In genomic region chr9:102689406-102689939, GRCm38 (mm10) we compare ENCODE assay signal across 8 mouse cellular contexts. TPM values are rescaled to one million over a fixed set of nuclear protein-coding genes. Genes with fewer than 3 reads are reported as not detected.
DNase-seq lines count a peak whose midpoint lies in the region; ATAC-seq and TF ChIP-seq lines count a peak whose summit lies in the region.

No protein-coding gene starts in this region.

- H3K27ac ChIP-seq in hindbrain, embryonic 10.5 days, result peak overlapping the region; percentile 93
- peak overlapping the region; percentile 66 for H3K27ac ChIP-seq in lung, embryonic 14.5 days (ENCODE audit: low read depth)

- peak overlapping the region; percentile 59 for H3K9ac ChIP-seq in lung, embryonic 14.5 days

- DNase-seq in embryo, embryonic 10 days (ENCODE audit: low spot score), result peak; percentile 46
- no peak for DNase-seq in embryo, embryonic 9.5 days (ENCODE audit: extremely low spot score)
- peak; percentile 47 for DNase-seq in WW6 (ENCODE audit: low read depth, low spot score)
- no peak for DNase-seq in hindbrain, embryonic 10.5 days (ENCODE audit: low spot score)
- DNase-seq in lung, embryonic 14.5 days, result peak; percentile 55
- no peak for DNase-seq in urinary bladder, adult 2 months (ENCODE audit: low spot score)
- no peak for DNase-seq in thymus, adult 18-20 months

- H3K36me3 ChIP-seq in hindbrain, embryonic 10.5 days, result no peaks in the 10 kb centered on the region
- H3K36me3 ChIP-seq in lung, embryonic 14.5 days (ENCODE audit: insufficient read depth), result no peaks in the 10 kb centered on the region

- no peak for TF ChIP-seq CTCF in lung, embryonic 14.5 days (IDR thresholded peaks at IDR 0.05; ENCODE audit: low read depth)

- H3K9me3 ChIP-seq in hindbrain, embryonic 10.5 days, result no peaks in the 10 kb centered on the region
- H3K9me3 ChIP-seq in lung, embryonic 14.5 days (ENCODE audit: low read depth, low read length), result no peaks in the 10 kb centered on the region

- WGBS in hindbrain, embryonic 10.5 days, result 2% methylated on average over 13 of the region's 13 CpGs
- 5% methylated on average over 13 of the region's 13 CpGs for WGBS in lung, embryonic 14.5 days

- peaks cover 57% of the 10 kb centered on the region for H3K4me1 ChIP-seq in hindbrain, embryonic 10.5 days (replicated peaks)
- peaks cover 17% of the 10 kb centered on the region for H3K4me1 ChIP-seq in lung, embryonic 14.5 days (ENCODE audit: insufficient read depth)

- H3K4me2 ChIP-seq in lung, embryonic 14.5 days, result peak overlapping the region; percentile 97

- peak overlapping the region; percentile 62 for H3K4me3 ChIP-seq in hindbrain, embryonic 10.5 days
- H3K4me3 ChIP-seq in lung, embryonic 14.5 days (ENCODE audit: low read depth, low read length), result peak overlapping the region; percentile 52

- peak; percentile 60; the same call in 1 of the 2 replicates for ATAC-seq in lung, embryonic 14.5 days (ENCODE audit: insufficient read depth)
- ATAC-seq in activated CD4-positive, CD25-positive, alpha-beta regulatory T cell, adult 4 months, result no peak

- peaks cover 55% of the 10 kb centered on the region for H3K27me3 ChIP-seq in hindbrain, embryonic 10.5 days (ENCODE audit: insufficient read depth, poor library complexity, severe bottlenecking)
- no peaks in the 10 kb centered on the region for H3K27me3 ChIP-seq in lung, embryonic 14.5 days (ENCODE audit: insufficient read depth, low read length)

RNA-seq across cellular contexts. Expression of gene Amotl2, which starts 27.0 kb away (rescaled TPM):
- 67.6 and 70.1 TPM in 2 replicates for polyA plus RNA-seq in hindbrain, embryonic 10.5 days (2016; fragmentation: Nextera tagmentation; extraction: Ambion mirVana)
- 40.3 and 49.4 TPM in 2 replicates for polyA plus RNA-seq in lung, embryonic 14.5 days (2014; fragmentation: Nextera tagmentation; extraction: Ambion mirVana)
- 51.0 and 52.2 TPM in 2 replicates for polyA plus RNA-seq in urinary bladder, adult 2 months (2012; rRNA removed)
- polyA plus RNA-seq in activated CD4-positive, CD25-positive, alpha-beta regulatory T cell, adult 4 months (2017; shearing (Covaris generic)), result not detected

Comparison
In these comparisons a context has a peak if more than half of its experiments do, and no peak if none do; other contexts are left out.
1. DNase-seq: peak in embryo, embryonic 10 days (single experiment), WW6 (single experiment) and lung, embryonic 14.5 days (single experiment); none in embryo, embryonic 9.5 days (single experiment), hindbrain, embryonic 10.5 days (single experiment), urinary bladder, adult 2 months (single experiment) and thymus, adult 18-20 months (0 of 2).
2. RNA of gene Amotl2, which starts 27.0 kb away (polyA plus RNA-seq): 67.6 to 70.1 TPM in hindbrain, embryonic 10.5 days, 51.0 to 52.2 TPM in urinary bladder, adult 2 months and 40.3 to 49.4 TPM in lung, embryonic 14.5 days; not detected in activated CD4-positive, CD25-positive, alpha-beta regulatory T cell, adult 4 months; every median in the first group is over 10 times any median in the second.